Mouse (Mus musculus) liver, embryonic 13.5 days (tissue): ENCODE data around the gene Lrrc37a. TPM values are rescaled to one million over a fixed set of nuclear protein-coding genes. Genes with fewer than 3 reads are reported as not detected.

Experiments
- polyA plus RNA-seq: library from polyadenylated mRNA; unstranded; fragments of >200 nt; fragmentation: Nextera tagmentation; extraction: Ambion mirVana; gene quantifications from 2 replicates; pipeline ENCODE4 v1.2.1, GENCODE M21; 2015

Gene Lrrc37a
- polyA plus RNA-seq, 1 experiment from 2014 or later: not detected

Other genes starting within 250 kb of the Lrrc37a start
- gene Map3k14, start 237.1 kb downstream of the Lrrc37a start, polyA plus RNA-seq: 0.42 and 0.50 TPM in 2 replicates
- gene Arhgap27, start 140.9 kb downstream of the Lrrc37a start, polyA plus RNA-seq: 1.6 and 1.8 TPM in 2 replicates
- 2.8 and 3.8 TPM in 2 replicates for gene Plekhm1, start 91.9 kb downstream of the Lrrc37a start, polyA plus RNA-seq
- not detected in 2 replicates for gene Gm884, start 116.5 kb upstream of the Lrrc37a start, polyA plus RNA-seq
- gene Lyzl6, start 134.3 kb upstream of the Lrrc37a start, polyA plus RNA-seq: not detected in 2 replicates
- not detected in 2 replicates for gene Rprml, start 145.0 kb upstream of the Lrrc37a start, polyA plus RNA-seq
- 43.2 and 51.4 TPM in 2 replicates for gene Gosr2, start 193.3 kb upstream of the Lrrc37a start, polyA plus RNA-seq
- 0.02 TPM in 1 of 2 replicates, not detected in the other for gene Wnt9b, start 245.2 kb upstream of the Lrrc37a start, polyA plus RNA-seq